ENCODE assay signal across 8 mouse cellular contexts in the genomic region with DNA sequence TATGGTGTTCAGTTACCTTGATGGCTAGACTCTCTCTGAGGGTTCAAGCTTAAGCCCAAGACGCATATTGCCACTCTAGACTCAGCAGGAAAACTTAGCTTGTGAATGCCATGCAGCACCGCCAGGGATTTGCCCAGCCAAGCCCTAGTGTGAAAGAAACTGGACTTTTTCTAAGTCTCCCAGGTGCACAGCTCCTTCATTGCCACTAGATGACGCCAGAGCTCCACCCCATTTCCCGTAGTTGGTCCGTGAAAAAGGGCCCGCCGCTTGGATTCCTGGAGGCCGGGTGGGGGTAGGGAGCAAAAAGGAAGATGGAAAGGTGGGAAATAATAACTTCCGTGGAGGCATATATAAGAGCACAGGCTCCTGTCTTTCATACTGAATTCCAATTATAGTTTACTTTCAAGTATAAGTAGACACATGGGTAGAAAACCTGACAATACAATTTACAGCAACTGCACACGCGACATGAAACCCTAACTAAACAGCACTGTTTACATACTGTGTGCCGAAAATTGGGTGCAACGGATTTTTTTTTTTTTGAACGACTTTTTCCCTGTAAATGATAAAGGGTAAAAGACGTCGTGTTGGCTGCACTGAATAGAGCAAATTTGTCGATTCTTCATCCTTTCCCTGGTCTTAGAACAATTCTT. TPM values are rescaled to one million over a fixed set of nuclear protein-coding genes. Genes with fewer than 3 reads are reported as not detected.
DNase-seq lines count a peak whose midpoint lies in the region; ATAC-seq and TF ChIP-seq lines count a peak whose summit lies in the region.

No protein-coding gene starts in this region.

- peak; percentile 98 for TF ChIP-seq CTCF in midbrain, postnatal 0 days (IDR thresholded peaks at IDR 0.05)

- no peak overlapping the region for H3K4me3 ChIP-seq in forebrain, embryonic 11.5 days (ENCODE audit: low read depth, low read length)
- H3K4me3 ChIP-seq in hindbrain, embryonic 14.5 days (replicated peaks; ENCODE audit: low read length) = no peak overlapping the region
- H3K4me3 ChIP-seq in limb, embryonic 13.5 days = peak overlapping the region; percentile 17
- 0 out of 2 replicates have a peak overlapping the region, but pooled peaks have one; percentile 14 for H3K4me3 ChIP-seq in midbrain, postnatal 0 days (ENCODE audit: low read depth, low read length)

- peak; percentile 38 for DNase-seq in right cerebral cortex, adult 18-20 months
- DNase-seq in right cerebral cortex, postnatal 25 days = no peak
- DNase-seq in adrenal gland, adult 2 months = peak; percentile 51
- DNase-seq in forebrain, embryonic 11.5 days (ENCODE audit: low spot score) = peak; percentile 83
- DNase-seq in hindbrain, embryonic 14.5 days (ENCODE audit: low spot score) = peak; percentile 81
- DNase-seq in midbrain, postnatal 0 days (ENCODE audit: low spot score) = peak; percentile 79

- H3K9me3 ChIP-seq in forebrain, embryonic 11.5 days (ENCODE audit: control insufficient read depth, low read length) = no peaks in the 10 kb centered on the region
- H3K9me3 ChIP-seq in hindbrain, embryonic 14.5 days (ENCODE audit: control insufficient read depth, low read length) = no peaks in the 10 kb centered on the region
- no peaks in the 10 kb centered on the region for H3K9me3 ChIP-seq in limb, embryonic 13.5 days
- H3K9me3 ChIP-seq in midbrain, postnatal 0 days (ENCODE audit: low read length) = no peaks in the 10 kb centered on the region

- no peak overlapping the region for H3K4me2 ChIP-seq in forebrain, embryonic 11.5 days (ENCODE audit: low read depth, low read length, severe bottlenecking)
- H3K4me2 ChIP-seq in hindbrain, embryonic 14.5 days (replicated peaks) = peak overlapping the region; percentile 25
- peak overlapping the region; percentile 45 for H3K4me2 ChIP-seq in limb, embryonic 13.5 days (replicated peaks)
- H3K4me2 ChIP-seq in midbrain, postnatal 0 days (ENCODE audit: low read depth, low read length, poor library complexity, severe bottlenecking) = peak overlapping the region; percentile 43

- H3K9ac ChIP-seq in forebrain, embryonic 11.5 days (ENCODE audit: low read length) = no peak overlapping the region
- H3K9ac ChIP-seq in hindbrain, embryonic 14.5 days = no peak overlapping the region
- H3K9ac ChIP-seq in limb, embryonic 13.5 days = no peak overlapping the region
- no peak overlapping the region for H3K9ac ChIP-seq in midbrain, postnatal 0 days (replicated peaks; ENCODE audit: low read length, poor library complexity, severe bottlenecking)

- no peaks in the 10 kb centered on the region for H3K36me3 ChIP-seq in forebrain, embryonic 11.5 days (ENCODE audit: control insufficient read depth, insufficient read depth, low read length)
- no peaks in the 10 kb centered on the region for H3K36me3 ChIP-seq in hindbrain, embryonic 14.5 days (replicated peaks; ENCODE audit: control insufficient read depth, insufficient read depth)
- H3K36me3 ChIP-seq in limb, embryonic 13.5 days = no peaks in the 10 kb centered on the region
- H3K36me3 ChIP-seq in midbrain, postnatal 0 days (ENCODE audit: insufficient read depth, low read length) = no peaks in the 10 kb centered on the region

- H3K4me1 ChIP-seq in forebrain, embryonic 11.5 days (replicated peaks; ENCODE audit: control insufficient read depth, insufficient read depth, low read length) = no peaks in the 10 kb centered on the region
- no peaks in the 10 kb centered on the region for H3K4me1 ChIP-seq in hindbrain, embryonic 14.5 days (replicated peaks; ENCODE audit: control insufficient read depth, insufficient read depth, low read length)
- H3K4me1 ChIP-seq in limb, embryonic 13.5 days = peaks cover 17% of the 10 kb centered on the region; the same call in 1 of the 2 replicates
- no peaks in the 10 kb centered on the region for H3K4me1 ChIP-seq in midbrain, postnatal 0 days (ENCODE audit: insufficient read depth, low read length)

- peak; percentile 80 for ATAC-seq in forebrain, embryonic 11.5 days (replicated peaks; ENCODE audit: low FRiP score)
- ATAC-seq in hindbrain, embryonic 14.5 days (ENCODE audit: low FRiP score) = peak; percentile 74
- 0 out of 2 replicates have a peak, but pooled peaks have one; percentile 36 for ATAC-seq in limb, embryonic 13.5 days (ENCODE audit: low FRiP score, low read depth)
- ATAC-seq in midbrain, postnatal 0 days (ENCODE audit: low FRiP score) = peak; percentile 72
- ATAC-seq in erythroblast, adult 5-6 weeks (replicated peaks; ENCODE audit: low FRiP score, poor library complexity, severe bottlenecking) = no peak

- H3K27ac ChIP-seq in forebrain, embryonic 11.5 days (ENCODE audit: low read depth, low read length) = no peak overlapping the region
- no peak overlapping the region for H3K27ac ChIP-seq in hindbrain, embryonic 14.5 days
- H3K27ac ChIP-seq in limb, embryonic 13.5 days = no peak overlapping the region
- no peak overlapping the region for H3K27ac ChIP-seq in midbrain, postnatal 0 days (ENCODE audit: low read depth, low read length)

- H3K27me3 ChIP-seq in forebrain, embryonic 11.5 days (ENCODE audit: control insufficient read depth, insufficient read depth, low read length) = no peaks in the 10 kb centered on the region
- peaks cover 7% of the 10 kb centered on the region for H3K27me3 ChIP-seq in hindbrain, embryonic 14.5 days (ENCODE audit: control insufficient read depth, insufficient read depth, low read length)
- H3K27me3 ChIP-seq in limb, embryonic 13.5 days = peaks cover 42% of the 10 kb centered on the region
- H3K27me3 ChIP-seq in midbrain, postnatal 0 days (ENCODE audit: insufficient read depth, low read length) = no peaks in the 10 kb centered on the region

- WGBS in forebrain, embryonic 11.5 days = 20% methylated on average over 17 of the region's 17 CpGs
- 21% methylated on average over 17 of the region's 17 CpGs for WGBS in hindbrain, embryonic 14.5 days
- 17% methylated on average over 17 of the region's 17 CpGs for WGBS in limb, embryonic 13.5 days
- 17% methylated on average over 17 of the region's 17 CpGs for WGBS in midbrain, postnatal 0 days

RNA-seq across cellular contexts. Expression of gene Foxc1, which starts 13.8 kb away (rescaled TPM):
- total RNA-seq in adrenal gland, adult 2 months (2021) = 1 to 10 TPM; 6.6 to 7.3 TPM
- polyA plus RNA-seq in adrenal gland, adult 2 months (2012; rRNA removed) = 10.9 and 11.3 TPM in 2 replicates
- 5.0 and 5.5 TPM in 2 replicates for polyA plus RNA-seq in forebrain, embryonic 11.5 days (2014; fragmentation: Nextera tagmentation; extraction: Ambion mirVana)
- polyA plus RNA-seq in hindbrain, embryonic 14.5 days (2014; fragmentation: Nextera tagmentation; extraction: Ambion mirVana) = 2.3 and 2.9 TPM in 2 replicates
- polyA plus RNA-seq in limb, embryonic 13.5 days (2015; fragmentation: Nextera tagmentation; extraction: Ambion mirVana) = 5.1 and 6.8 TPM in 2 replicates
- total RNA-seq in midbrain, postnatal 0 days (2014; rRNA removed) = 12.6 and 17.1 TPM in 2 replicates
- 1.8 and 2.2 TPM in 2 replicates for polyA plus RNA-seq in midbrain, postnatal 0 days (2015; fragmentation: Nextera tagmentation; extraction: Ambion mirVana)
- total RNA-seq in erythroblast, adult 5-6 weeks (2015; ENCODE audit: low replicate concordance) = 0.19 TPM in 1 of 2 replicates, not detected in the other
- 0.09 TPM in 1 of 2 replicates, not detected in the other for total RNA-seq in erythroblast, adult 5-6 weeks (2017; ENCODE audit: low replicate concordance)

Comparison
In these comparisons a context has a peak if more than half of its experiments do, and no peak if none do; other contexts are left out.
1. H3K4me3 ChIP-seq: peak in limb, embryonic 13.5 days (single experiment) and midbrain, postnatal 0 days (single experiment); none in forebrain, embryonic 11.5 days (single experiment) and hindbrain, embryonic 14.5 days (single experiment).